Mouse (Mus musculus) G1E (cell line): Measurements from ENCODE around the gene Slc1a4. TPM values are rescaled to one million over a fixed set of nuclear protein-coding genes. Genes with fewer than 3 reads are reported as not detected.

Experiments used
- ATAC-seq: 2 replicates; pipeline ENCODE4 v1.8.0; 2016; ENCODE audit warnings: mild to moderate bottlenecking; ENCODE audit not compliant: insufficient number of reproducible peaks, poor library complexity, low FRiP score, severe bottlenecking; ENCODE audit errors: extremely low read depth
- DNase-seq: peaks from one replicate; pipeline ENCODE4 v3.0.0; 2012; ENCODE audit warnings: low spot score
- H3K27me3 ChIP-seq: 2 replicates; pipeline ENCODE4 v1.6.1; 2012; ENCODE audit warnings: mild to moderate bottlenecking, low read length, inconsistent platforms; ENCODE audit not compliant: insufficient read depth
- H3K36me3 ChIP-seq: replicated peaks from 2 replicates; pipeline ENCODE3; 2012; ENCODE audit warnings: mild to moderate bottlenecking, inconsistent platforms
- H3K4me1 ChIP-seq: 2 replicates; pipeline ENCODE4 v1.6.1; 2012; ENCODE audit warnings: low read depth, low read length, inconsistent platforms, mixed read lengths; ENCODE audit not compliant: insufficient read depth
- H3K4me3 ChIP-seq: 2 replicates; pipeline ENCODE4 v1.5.1; 2012; ENCODE audit warnings: low read depth, mild to moderate bottlenecking, inconsistent platforms, low read length, moderate library complexity, mixed read lengths
- H3K9me3 ChIP-seq: replicated peaks from 2 replicates; pipeline ENCODE4 v1.6.1; 2012; ENCODE audit warnings: inconsistent platforms
- CTCF ChIP-seq: IDR thresholded peaks from 2 replicates; pipeline ENCODE4 v1.5.1; 2012; ENCODE audit warnings: low read depth, low read length, inconsistent platforms, mixed read lengths
- GATA1 ChIP-seq: IDR thresholded peaks from 2 replicates; pipeline ENCODE4 v1.6.1; 2012; ENCODE audit warnings: borderline replicate concordance, low read length, inconsistent platforms, mixed read lengths
- GATA2 ChIP-seq: IDR thresholded peaks from 2 replicates; pipeline ENCODE4 v1.6.1; 2012; ENCODE audit warnings: low read depth, low read length, inconsistent platforms, borderline replicate concordance
- POLR2AphosphoS5 ChIP-seq: IDR thresholded peaks from 2 replicates; pipeline ENCODE4 v1.6.1; 2012; ENCODE audit warnings: low read depth, low read length, inconsistent platforms; ENCODE audit not compliant: insufficient replicate concordance
- TAL1 ChIP-seq: conservative IDR thresholded peaks from 2 replicates; pipeline ENCODE4 v1.6.1; 2012; ENCODE audit warnings: low read depth, low read length, inconsistent platforms, mixed read lengths
- polyA plus RNA-seq: library from polyadenylated mRNA; stranded (reverse); fragments of >175 nt; gene quantifications from 2 replicates; pipeline ENCODE4 v1.2.3, GENCODE M21; 2012
- total RNA-seq, 2 experiments: library from RNA; stranded (forward) in 1 of 2; stranded (reverse) in 1 of 2; fragments of 200-1000 nt in 1 of 2; fragments of >200 nt in 1 of 2; fragmentation: Nextera tagmentation in 1 of 2; gene quantifications; 2 replicates each; pipeline ENCODE4 v1.2.3; 2014 to 2017

Gene Slc1a4
- total and polyA plus RNA-seq, 3 experiments, result 0.71 to 7.2 (median 6.1) TPM

GRCm38 (mm10) chr11:20361354-20361753, 28.8 kb upstream of the Slc1a4 start:
- DNase-seq (no peak), ATAC-seq (no peak)
- Histone ChIP-seq H3K27me3 (peaks cover 12% of the 10 kb centered on the region), H3K4me3 (no peak overlapping the region), H3K9me3 (no peaks in the 10 kb centered on the region), H3K4me1 (peaks cover 4% of the 10 kb centered on the region), H3K36me3 (no peaks in the 10 kb centered on the region)
- TF ChIP-seq TAL1, result no peak
- TF ChIP-seq GATA1, result no peak
- TF ChIP-seq POLR2AphosphoS5, result no peak
- no peak for TF ChIP-seq GATA2
- TF ChIP-seq CTCF, result no peak

GRCm38 (mm10) chr11:20357684-20358447, 25.4 kb upstream of the Slc1a4 start:
- Histone ChIP-seq H3K27me3 (peaks cover 14% of the 10 kb centered on the region), H3K4me1 (peaks cover 4% of the 10 kb centered on the region), H3K4me3 (no peak overlapping the region), H3K9me3 (no peaks in the 10 kb centered on the region), H3K36me3 (no peaks in the 10 kb centered on the region)
- ATAC-seq (no peak), DNase-seq (no peak)
- TF ChIP-seq GATA1 (no peak), GATA2 (no peak), CTCF (no peak), POLR2AphosphoS5 (no peak), TAL1 (no peak)

GRCm38 (mm10) chr11:20348466-20348865, 16.0 kb upstream of the Slc1a4 start:
- no peaks in the 10 kb centered on the region for H3K4me1 ChIP-seq
- no peaks in the 10 kb centered on the region for H3K9me3 ChIP-seq
- TF ChIP-seq GATA1, result no peak
- no peak for TF ChIP-seq GATA2
- TF ChIP-seq TAL1, result no peak
- no peak for TF ChIP-seq CTCF
- TF ChIP-seq POLR2AphosphoS5, result no peak
- ATAC-seq, result no peak
- H3K4me3 ChIP-seq, result no peak overlapping the region
- no peak for DNase-seq
- H3K27me3 ChIP-seq, result peaks cover 8% of the 10 kb centered on the region; the same call in 1 of the 2 replicates
- H3K36me3 ChIP-seq, result no peaks in the 10 kb centered on the region

- Histone ChIP-seq H3K9me3 (no peaks in the 10 kb centered on the region), H3K27me3 (peaks cover 8% of the 10 kb centered on the region; the same call in 1 of the 2 replicates), H3K36me3 (no peaks in the 10 kb centered on the region), H3K4me3 (no peak overlapping the region), H3K4me1 (no peaks in the 10 kb centered on the region)
- TF ChIP-seq GATA1, result no peak
- TF ChIP-seq GATA2, result no peak
- no peak for TF ChIP-seq CTCF
- no peak for TF ChIP-seq POLR2AphosphoS5
- TF ChIP-seq TAL1, result no peak
- ATAC-seq (no peak), DNase-seq (no peak)
Measured at GRCm38 (mm10) chr11:20347548-20347947, 15.0 kb upstream of the Slc1a4 start.

GRCm38 (mm10) chr11:20346369-20346768, 13.9 kb upstream of the Slc1a4 start:
- H3K9me3 ChIP-seq, result no peaks in the 10 kb centered on the region
- peaks cover 4% of the 10 kb centered on the region for H3K4me1 ChIP-seq
- ATAC-seq, result no peak
- no peak overlapping the region for H3K4me3 ChIP-seq
- DNase-seq, result no peak
- H3K36me3 ChIP-seq, result no peaks in the 10 kb centered on the region
- peaks cover 11% of the 10 kb centered on the region for H3K27me3 ChIP-seq
- TF ChIP-seq TAL1 (no peak), GATA2 (no peak), POLR2AphosphoS5 (no peak), GATA1 (no peak), CTCF (no peak)

GRCm38 (mm10) chr11:20343952-20344351, 11.4 kb upstream of the Slc1a4 start:
- ATAC-seq (no peak), DNase-seq (no peak)
- peaks cover 14% of the 10 kb centered on the region for H3K27me3 ChIP-seq
- peaks cover 14% of the 10 kb centered on the region for H3K4me1 ChIP-seq
- H3K4me3 ChIP-seq, result no peak overlapping the region
- no peaks in the 10 kb centered on the region for H3K9me3 ChIP-seq
- TF ChIP-seq TAL1, result no peak
- no peak for TF ChIP-seq GATA2
- TF ChIP-seq POLR2AphosphoS5, result no peak
- no peak for TF ChIP-seq GATA1
- TF ChIP-seq CTCF, result no peak
- H3K36me3 ChIP-seq, result no peaks in the 10 kb centered on the region
